Mouse (Mus musculus) lung, postnatal 10 days (tissue): ENCODE results near the gene Camta1.

ENCODE experiments used
- DNase-seq: peaks from one replicate; pipeline ENCODE4 v3.0.0; 2021

Gene Camta1

DNA sequence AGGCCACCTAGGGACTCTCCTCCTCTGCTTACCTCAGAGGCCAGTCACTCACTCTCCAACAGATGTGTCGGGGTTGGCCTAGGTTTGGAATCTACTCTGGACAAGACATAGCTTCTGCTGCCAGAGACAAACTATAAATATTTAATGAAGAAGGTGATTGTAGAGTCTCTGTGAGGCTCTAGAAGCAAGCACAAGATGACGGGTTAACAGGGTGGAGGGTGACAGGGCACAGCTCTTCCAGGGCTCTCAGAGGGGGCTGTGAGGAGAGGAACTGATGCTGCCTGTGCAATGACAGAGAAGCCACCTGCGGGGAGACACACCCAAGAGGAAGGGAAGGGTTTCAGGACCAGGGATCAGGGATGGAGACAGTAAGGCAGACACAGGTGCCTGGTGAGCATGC lies 682.0 kb downstream of the Camta1 start:
- DNase-seq, result no peak

DNA sequence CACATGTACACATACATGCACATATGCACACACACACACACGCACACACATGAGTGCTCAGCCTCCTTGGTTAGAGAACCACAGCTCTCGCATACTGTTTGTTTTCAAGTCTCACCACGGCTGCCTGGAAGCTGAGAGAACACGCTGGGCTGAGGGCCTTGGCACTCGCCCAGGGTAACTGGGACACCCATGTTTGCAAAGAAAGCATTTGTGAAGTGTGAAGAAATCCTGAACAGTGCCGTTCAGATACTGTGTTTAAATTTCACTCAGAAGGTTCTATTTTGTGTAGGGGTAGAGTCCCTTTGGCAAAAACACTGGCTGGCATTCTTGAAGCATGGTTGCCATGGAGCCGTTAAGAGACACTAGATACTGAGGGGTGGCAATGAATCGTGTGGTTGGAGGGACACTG lies 682.7 kb downstream of the Camta1 start:
- DNase-seq, result peak; percentile 71

DNA sequence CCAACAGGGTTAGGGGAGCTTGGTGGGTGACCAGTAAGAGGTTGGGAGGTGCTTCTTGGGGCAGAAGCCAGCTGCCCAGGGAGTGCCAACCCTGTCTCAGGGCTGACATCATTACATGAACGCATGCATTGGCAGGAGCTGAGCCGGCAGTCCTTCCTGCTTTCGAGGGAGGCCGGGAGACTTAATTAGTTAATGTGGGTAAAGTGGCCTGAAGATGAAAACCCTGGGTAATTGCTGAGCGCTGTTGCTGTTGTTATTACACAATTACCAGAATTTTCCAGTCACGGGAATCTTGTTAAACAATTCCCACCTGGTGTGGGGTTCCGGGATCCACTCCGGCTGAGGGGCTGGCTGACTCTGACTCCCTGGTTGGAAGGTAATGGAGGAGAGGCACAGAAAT lies 689.1 kb downstream of the Camta1 start:
- no peak for DNase-seq

DNA sequence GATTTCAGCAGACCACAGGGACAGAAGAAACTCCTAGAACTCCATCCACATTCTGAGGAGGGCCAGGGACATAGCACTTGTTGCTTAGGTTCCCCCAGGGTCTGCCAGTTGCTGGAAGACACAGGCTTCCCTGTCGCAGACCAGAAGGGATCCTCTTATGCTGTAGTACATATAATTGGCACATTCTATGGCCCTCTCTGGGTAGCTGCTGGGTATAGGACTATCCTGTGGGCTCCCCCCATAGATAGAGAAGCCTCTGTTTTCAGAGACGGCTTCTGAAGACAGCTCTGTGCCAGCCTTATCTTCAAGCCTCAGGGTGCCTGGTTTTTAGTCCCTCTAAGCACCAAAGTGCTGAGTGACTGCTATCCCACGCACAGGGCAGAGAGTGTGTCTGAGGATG lies 690.6 kb downstream of the Camta1 start:
- DNase-seq, result no peak

DNA sequence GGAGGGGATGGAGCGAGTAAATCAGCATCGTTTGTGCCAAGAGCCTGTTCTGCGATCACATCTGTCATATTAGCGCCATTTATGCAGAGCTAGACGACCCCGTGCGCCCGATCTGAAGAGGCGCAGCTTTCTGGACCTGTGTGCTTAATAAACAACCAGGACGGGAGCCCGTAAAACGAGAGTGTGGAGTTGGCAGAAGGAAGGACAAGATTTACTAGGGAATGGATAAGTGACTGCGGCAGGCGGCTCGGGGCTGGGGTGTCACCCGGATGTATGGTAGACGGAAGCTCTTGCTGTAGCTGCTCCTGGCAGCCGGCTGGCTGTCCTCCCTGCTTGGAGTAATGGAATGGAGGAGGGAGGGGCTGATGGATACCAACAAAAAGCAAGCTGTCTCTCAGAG lies 691.0 kb downstream of the Camta1 start:
- peak; percentile 34 for DNase-seq

DNA sequence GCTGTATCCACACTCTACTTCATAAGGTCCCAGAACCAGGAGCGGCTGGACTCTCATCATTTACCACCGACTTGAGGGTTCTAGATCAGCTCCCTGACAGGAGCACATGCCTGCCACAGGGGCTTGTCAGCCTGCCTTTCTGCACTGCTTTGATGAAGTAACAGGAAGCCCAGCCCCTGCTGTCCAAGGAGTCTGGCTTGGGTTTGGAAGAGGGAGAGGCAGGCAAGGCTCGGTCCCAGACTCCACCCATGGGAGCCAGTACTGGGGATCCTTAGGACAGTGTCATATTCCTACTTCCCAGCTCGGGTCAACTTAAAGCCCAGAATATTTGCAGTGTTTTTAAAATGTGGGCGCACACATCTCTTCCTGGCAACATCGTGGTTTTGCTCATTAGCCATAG lies 694.7 kb downstream of the Camta1 start:
- no peak for DNase-seq

DNA sequence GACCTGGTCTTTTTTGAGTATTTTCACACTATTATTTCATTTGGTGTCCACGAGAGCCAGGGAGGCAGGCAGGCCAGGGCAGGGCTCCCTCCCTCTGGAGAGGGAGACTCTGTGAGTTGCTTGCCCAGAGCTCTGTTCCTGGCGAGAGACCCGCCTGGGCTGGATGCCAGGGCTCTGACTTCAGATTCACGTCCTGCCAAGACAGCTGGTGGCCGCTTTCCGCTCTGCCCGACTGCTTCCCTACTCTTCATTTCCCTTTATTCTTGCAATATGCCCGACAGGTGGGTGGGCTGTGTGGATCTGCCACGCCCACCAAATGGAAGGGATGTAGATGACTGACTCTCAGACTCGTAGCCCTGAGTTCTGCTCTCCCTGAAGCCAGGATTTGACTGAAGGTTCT lies 696.1 kb downstream of the Camta1 start:
- peak; percentile 94 for DNase-seq

DNA sequence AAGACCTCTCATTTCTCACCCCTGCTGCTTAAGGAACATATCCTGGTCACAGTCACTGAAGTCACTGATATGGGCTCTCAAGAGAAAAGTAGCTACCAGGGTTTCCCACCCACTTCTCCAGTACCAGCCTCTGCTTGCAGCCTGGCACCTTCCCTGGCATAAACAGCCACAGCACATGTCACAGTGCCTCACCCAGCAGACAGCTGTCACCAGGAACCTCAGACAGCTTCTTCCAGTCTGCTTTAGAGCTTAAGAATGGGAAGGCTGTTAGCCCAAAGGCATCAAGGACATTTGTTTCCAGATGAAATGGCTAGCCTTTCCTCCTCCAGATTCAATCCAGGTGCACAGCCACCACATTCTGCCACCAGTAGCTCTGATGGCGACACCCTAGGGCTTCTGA lies 697.4 kb downstream of the Camta1 start:
- DNase-seq, result no peak

DNA sequence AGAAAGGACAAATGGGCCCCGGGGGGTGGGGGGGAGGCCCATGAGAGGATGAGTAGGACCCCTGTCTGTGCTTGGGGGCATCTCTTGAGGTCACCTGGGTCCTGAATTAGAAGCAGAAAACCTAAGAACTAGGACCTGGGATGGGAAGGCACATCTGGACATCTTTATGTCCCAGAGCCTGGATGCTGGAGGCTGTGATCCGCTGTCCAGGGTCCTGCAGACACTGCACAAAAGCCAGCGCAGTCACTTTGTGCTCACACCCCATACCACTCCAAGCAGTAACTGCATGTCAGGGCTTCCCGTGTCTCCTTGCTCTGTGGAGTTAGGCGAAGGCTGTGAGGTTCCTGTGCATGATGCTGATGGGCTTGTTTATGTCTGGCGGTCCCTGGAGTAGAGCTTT lies 699.8 kb downstream of the Camta1 start:
- no peak for DNase-seq

DNA sequence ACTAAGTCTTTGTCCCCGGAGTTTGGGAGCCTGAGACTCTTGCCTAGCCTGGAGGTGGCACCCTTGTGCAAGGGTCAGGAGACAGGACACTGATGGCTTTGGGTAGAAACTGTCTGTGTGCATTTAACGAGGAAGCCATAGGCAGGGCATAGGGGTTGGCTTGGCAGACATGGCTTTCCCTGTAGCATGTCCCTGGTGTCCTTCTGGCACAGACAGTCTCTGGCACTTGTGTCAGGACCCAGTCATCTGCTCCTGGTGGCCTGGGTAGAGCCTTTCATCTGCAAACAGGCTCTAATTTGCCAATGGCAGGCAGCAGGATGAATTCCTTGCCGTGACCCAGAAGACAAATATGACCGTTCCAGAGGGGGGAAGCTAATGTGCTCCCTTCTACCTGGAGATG lies 700.7 kb downstream of the Camta1 start:
- no peak for DNase-seq

DNA sequence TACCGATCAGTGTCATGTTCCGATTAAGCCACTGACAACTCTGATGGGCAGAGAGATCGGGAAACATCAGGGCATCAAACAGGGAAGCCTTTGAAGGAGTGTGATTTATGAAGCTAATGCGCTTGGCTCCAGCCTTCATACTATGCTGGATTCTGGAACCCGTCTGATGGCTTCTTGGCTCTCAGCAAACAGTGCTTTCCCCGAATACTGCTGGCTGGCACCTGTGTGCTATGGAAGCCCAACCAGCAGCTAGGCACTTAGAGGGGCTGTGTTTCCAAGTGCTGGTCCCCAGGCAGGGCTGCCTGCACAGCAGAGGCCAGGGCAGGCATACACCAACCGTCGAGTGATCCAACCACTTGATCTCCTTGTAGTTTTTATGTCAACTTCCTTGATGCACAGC lies 701.2 kb downstream of the Camta1 start:
- no peak for DNase-seq

DNA sequence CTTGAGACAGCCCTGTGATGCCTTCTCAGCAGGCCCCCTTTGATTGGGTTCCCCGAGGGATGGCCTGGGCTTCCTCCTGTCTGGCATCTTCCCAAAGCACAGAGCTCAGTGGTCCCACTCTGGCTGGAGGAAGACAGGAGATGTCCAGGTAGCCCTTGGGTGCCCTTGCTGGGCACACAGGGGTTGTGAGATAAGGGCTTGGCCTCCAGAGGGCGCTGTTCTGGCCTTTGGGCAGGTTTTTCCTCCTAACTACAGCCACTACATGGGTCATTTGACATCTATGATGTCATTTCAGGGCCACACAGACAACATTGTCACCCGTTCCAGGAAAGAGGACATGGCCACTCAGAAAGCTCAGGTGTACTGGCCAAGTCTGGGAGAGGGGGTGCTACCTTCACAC lies 703.4 kb downstream of the Camta1 start:
- DNase-seq, result no peak

DNA sequence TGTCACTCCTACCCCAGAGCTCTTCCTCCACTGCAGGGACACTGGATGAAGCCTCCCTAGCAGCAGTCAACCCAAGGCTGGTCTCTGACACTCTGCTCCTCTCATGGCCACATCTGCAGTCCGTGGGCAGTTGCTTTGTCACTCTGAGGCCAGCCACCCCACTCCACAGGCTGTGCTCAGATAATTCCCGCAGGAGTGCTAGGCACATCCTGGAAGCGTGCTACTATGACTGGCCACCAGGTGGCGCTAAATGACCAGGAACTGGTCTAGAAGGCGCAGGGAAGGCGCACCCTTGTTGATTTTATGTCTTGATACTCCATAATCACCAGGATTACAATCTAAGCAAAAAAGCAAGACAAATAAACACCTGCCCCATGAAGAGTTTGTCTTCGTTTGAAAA lies 704.8 kb downstream of the Camta1 start:
- DNase-seq, result peak; percentile 90

DNA sequence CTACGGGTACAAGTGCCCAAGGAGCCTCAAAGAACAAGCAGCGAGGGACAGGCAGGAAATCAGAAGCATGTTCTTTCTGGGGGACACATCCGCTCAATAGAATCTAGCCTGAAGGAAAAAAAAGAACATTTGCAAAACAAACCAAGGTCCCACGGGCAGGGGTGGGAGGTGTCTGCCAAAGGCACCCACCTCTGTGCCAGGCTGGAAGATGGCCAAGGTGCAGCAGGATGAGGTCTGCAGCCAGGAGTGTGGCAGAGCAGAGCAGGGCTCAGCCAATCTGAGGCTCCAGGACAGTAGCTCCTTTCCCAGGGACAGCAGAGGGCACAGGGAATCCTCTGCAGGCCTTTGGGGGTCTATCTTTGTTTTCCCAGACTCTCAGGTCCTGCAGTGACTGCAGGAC lies 706.1 kb downstream of the Camta1 start:
- no peak for DNase-seq

DNA sequence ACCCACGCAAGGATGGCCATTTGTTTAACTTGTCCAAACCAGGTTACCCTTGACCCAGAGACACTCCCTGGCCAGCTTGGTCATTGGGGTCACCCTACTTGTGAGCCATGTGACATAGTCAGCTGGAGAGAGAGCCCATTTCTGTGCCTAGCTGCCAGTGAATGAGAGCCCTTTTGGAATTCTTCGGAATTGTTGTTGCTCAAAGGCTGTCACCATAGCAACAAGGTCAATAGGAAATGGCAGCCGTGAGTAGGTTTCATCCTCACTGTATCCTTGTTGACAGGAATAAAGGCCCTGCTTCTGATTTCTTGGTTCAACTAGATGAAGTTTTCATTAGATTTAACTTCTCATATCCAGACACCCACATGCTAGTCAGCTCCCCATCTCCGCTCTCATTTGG lies 707.4 kb downstream of the Camta1 start:
- no peak for DNase-seq

DNA sequence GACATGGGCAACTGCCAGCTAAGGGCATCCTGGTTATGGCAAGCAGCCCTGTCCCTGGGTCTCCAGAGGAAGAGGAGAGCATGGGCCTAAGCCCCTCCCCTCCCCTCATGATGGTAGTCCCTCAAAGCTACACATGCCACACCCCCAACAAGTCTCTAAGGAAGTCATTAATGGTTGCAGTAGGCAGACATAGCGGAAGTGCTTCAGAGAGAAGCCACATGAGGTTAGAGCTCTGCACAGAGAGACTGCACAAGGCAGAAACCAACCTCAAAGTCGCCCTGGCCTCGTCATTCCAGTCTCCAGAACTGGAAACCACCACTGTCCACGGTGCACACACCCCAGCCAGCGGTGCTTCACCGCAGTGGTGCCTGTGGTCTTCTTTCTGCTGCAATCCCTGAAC lies 709.7 kb downstream of the Camta1 start:
- DNase-seq, result no peak

DNA sequence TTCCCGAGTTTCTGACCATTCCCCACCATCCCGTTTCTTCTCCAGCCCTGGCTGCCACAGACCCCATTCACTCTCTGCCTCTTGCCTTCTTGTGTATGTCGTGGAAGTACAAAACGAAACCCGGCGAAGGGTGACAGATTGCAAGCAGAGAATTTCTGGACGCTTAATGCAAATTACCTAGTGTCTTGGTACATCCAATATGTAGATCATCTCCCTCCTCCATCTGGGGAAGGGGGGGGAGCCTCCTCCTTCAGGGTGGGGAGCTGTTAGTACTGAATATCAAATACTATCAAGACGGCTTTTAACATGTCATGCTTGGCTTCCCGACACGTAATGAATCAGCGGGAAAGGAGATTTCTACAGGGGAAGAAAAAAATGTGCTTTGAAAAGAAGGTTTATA lies 710.8 kb downstream of the Camta1 start:
- no peak for DNase-seq

DNA sequence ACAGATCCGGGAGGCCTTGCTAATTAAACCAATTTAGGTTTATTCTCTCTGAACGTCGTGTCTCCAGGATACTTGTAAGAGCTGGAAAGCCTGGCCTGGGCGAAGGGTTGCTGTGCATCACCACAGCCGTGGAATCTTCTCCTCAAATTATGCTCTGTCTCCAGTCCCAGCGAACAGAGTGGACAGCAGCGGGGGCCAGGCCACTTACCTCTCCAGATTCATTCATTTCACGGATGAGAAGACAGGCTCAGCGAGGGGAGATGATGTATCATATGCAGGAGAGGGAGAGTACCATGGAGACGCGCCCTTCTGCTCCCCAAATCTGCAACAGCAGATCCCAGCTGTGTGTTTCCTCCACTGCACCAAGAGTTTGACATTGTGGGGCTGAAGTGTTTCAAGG lies 711.6 kb downstream of the Camta1 start:
- DNase-seq, result no peak

DNA sequence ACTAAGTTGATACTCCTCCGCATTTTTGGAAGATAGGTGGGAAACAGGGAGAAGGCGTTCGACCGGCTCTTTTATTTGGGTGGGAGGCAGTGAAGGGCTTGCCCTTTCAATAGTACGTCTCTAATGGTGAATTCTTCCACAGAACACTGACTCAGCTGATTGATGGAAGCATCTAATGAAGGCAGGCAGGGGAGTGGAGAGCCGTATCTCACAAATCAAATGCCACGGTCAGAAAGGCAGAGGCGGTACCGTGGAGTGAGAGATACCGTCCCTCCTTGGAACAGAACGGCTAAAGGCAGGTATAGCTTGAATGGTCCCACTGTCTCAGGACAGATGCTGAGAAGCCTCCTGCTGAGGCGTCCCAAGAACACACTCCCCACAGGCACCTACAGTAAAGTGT lies 714.1 kb downstream of the Camta1 start:
- DNase-seq, result no peak

DNA sequence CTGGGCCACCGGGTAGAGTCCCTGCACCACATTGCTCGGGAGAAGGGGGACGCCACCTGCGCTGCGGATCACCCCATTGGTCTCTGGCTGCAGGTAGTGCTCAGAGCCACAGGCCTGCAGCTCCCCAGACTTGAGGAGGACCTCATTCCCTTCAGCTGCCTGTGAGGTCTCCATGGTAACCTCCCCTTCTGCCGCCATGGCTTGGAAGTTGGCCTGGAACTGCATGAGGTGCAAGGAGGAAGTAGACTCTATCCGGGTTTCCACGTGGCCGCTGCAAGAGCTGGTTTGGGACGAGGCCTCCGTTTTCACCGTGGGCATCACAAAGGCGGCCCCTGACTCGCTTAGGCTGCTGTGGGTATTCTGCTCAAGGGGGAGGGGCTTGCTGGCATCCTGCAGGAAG lies 717.6 kb downstream of the Camta1 start:
- no peak for DNase-seq

DNA sequence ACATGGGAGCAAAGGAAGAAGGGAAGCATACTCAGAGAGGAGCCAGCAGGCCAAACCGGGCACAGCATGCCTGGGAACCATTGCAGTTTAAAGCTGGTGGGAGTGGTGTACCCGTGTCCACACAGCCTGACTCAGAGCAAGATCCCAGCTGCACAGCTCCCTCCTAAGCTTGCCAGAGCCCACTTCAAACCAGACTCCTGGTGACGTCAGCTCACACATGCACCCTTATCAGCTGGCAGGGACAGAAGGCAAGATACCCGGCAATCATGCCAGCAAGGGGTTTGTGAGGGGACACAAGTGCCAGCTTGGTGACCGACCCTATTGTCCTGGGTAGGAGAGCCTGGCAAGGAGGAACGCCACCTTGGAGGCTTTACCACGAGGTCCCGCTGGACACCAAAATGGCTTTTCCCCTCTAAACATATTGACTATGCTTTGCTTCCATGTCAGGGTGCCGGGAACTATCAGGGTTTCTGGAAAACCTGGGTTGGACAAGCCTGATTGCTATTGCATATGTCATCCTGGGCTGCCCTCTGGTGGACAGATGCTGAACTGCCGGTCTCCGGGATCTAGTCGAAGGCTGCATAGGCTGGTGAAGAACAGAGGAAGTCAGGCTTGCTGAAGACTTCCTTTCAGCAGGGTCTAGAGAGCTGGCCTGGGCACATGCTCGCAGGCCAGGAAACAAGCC lies 720.3 kb downstream of the Camta1 start:
- peak; percentile 95 for DNase-seq

DNA sequence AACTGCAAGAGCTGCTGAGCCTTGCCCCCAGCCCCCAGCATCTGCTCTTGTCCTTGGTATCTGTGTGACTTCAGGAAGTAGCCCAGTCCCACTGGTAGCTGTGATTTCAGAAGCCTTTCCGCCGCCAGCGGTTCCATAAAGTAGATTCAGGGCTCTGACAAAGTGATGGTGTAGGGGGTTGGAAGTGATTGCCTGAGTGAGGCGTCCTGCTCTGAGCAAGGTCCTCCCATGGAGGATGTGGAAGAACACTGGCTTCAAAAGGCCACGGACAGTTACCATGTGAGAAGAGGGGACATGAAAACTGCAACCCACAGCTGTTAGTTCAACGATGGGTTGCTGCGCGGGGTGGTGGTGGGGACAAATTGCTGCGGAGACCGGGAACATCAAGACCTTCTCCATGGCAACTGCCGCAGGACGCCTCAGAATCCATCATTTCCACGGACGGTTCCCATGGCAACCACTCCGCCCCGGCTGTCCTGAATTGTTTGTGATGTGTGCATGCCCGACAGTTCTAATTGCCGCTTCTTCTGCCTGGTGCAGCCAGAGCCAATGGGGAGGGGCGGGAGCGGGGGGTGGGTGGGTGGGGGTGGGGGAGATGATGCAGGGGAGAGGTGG lies 721.2 kb downstream of the Camta1 start:
- DNase-seq, result no peak

DNA sequence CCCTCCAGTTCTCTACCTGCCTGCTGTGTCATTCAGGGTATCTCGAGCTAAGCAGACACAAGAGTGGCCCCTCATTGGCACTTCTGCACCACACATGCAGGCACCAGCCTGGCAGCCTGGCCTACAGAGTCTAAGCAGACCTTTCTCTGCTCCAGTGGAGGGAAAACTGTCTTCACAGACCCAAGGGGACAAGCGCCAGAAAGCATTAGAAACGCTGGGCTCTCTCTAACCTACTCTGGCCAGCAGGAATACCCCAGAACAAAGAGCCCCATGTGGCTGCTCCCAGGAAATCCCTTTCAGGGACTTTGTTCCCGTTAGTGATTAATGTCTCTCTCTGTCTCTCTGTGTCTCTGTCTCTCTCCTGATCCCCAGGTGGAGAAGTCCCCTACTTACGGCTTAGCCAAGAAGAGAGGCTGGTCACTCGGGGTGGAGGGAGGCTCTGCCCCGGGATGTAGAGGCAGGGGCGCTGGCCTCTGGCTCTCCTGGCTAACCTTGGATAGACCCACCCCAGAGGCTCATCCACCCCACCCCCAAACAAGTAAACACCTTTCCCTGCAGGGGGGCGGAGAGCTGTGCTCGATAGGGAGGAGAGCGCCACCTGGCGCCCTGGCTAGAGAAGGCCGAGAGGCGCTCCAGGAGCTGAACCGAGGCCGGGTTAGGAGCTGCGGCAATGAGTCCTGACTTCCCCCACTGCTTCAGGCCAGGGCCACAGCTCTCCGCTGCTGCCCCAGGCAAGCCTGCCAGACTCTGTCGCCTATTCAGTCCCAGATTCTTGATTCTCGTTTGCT lies 722.4 kb downstream of the Camta1 start:
- DNase-seq, result peak; percentile 78

DNA sequence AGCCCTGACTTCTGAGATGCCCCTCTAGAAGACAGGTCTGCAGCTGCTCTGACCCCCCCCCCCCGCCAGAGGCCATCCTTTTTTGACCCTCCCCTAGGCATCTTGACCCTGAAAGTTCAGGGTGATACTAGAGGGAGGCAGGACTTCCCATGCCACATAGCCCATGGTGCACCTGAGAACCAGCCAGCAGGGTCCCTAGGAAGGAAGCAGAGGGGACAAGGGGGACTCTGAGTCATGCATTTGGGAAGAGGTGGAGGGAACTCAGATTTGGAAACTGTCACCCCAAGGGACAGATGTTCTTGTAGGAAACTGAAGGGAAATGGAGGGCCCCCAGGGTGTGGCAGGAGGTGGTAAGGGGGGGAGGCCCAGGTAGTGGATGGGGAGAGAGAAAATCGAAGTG lies 723.1 kb downstream of the Camta1 start:
- DNase-seq, result no peak
